Comparison of ENCODE assay signal across 10 mouse cellular contexts in genomic region chr7:18749896-18750477, GRCm38 (mm10). TPM values are rescaled to one million over a fixed set of nuclear protein-coding genes. Genes with fewer than 3 reads are reported as not detected.
DNase-seq lines count a peak whose midpoint lies in the region; ATAC-seq and TF ChIP-seq lines count a peak whose summit lies in the region.
"Not testable (repeated sequence)": the region's sequence is repeated elsewhere in the genome, so short reads cannot be mapped to it uniquely, and the experiment has no call there.
"Had no signal": no experiment of that assay in that cellular context is flagged by ENCODE, and none has a peak within 500 bp of the region (broad histone marks: within the 10 kb centered on the region; RNA-seq: fewer than 3 reads in every experiment).

No protein-coding gene starts in this region.

- DNase-seq in cerebellum, adult 2 months, result peak; percentile 42 to 53
- peak; percentile 88 for DNase-seq in forebrain, postnatal 0 days
- peak; percentile 71 for DNase-seq in hindbrain, embryonic 10.5 days (ENCODE audit: low spot score)
- peak; percentile 61 for DNase-seq in large intestine, adult 2 months (ENCODE audit: low read depth, low spot score)
- DNase-seq in liver, embryonic 14.5 days (ENCODE audit: low read depth in 3 of 3, low spot score in 3 of 3), result peak in 2 of 3 experiments; percentile 2 to 3
- DNase-seq in neural tube, embryonic 11.5 days (ENCODE audit: low spot score), result peak; percentile 67

- peak; percentile 56 for TF ChIP-seq CTCF in E14TG2a.4 (conservative IDR thresholded peaks at IDR 0.05; ENCODE audit: low read length)
- peak; percentile 78 for TF ChIP-seq CTCF in cerebellum, adult 2 months (IDR thresholded peaks at IDR 0.05; ENCODE audit: borderline replicate concordance, insufficient read depth, low read depth, low read length)
- peak; percentile 95 for TF ChIP-seq CTCF in forebrain, postnatal 0 days (IDR thresholded peaks at IDR 0.05; ENCODE audit: low read depth)
- TF ChIP-seq CTCF in liver, embryonic 14.5 days (IDR thresholded peaks at IDR 0.05; ENCODE audit: low read depth), result peak; percentile 68
- TF ChIP-seq CTCF in testis, adult 2 months (IDR thresholded peaks at IDR 0.05; ENCODE audit: control insufficient read depth, insufficient read depth, insufficient replicate concordance, low read depth, low read length), result peak; percentile 46; the same call in 1 of the 2 replicates

- H3K27me3 ChIP-seq in E14TG2a.4 (ENCODE audit: insufficient read depth, low read length); cerebellum, adult 2 months (ENCODE audit: control insufficient read depth, insufficient read depth, low read length); forebrain, postnatal 0 days (ENCODE audit: insufficient read depth, low read length); liver, embryonic 14.5 days (ENCODE audit: control insufficient read depth, insufficient read depth, low read length); neural tube, embryonic 11.5 days (ENCODE audit: control insufficient read depth, insufficient read depth, low read length); testis, adult 2 months (ENCODE audit: control insufficient read depth, insufficient read depth, low read length): not testable (repeated sequence)
- peaks cover 20% of the 10 kb centered on the region for H3K27me3 ChIP-seq in hindbrain, embryonic 10.5 days (ENCODE audit: insufficient read depth, poor library complexity, severe bottlenecking)

- H3K9me3 ChIP-seq in E14TG2a.4 (ENCODE audit: low read length), result peaks cover 26% of the 10 kb centered on the region
- H3K9me3 ChIP-seq in forebrain, postnatal 0 days (ENCODE audit: low read length); hindbrain, embryonic 10.5 days; liver, embryonic 14.5 days (ENCODE audit: control insufficient read depth, low read length); neural tube, embryonic 11.5 days (ENCODE audit: control insufficient read depth, low read length): not testable (repeated sequence)

- H3K36me3 ChIP-seq in E14TG2a.4 (ENCODE audit: insufficient read depth, low read length); forebrain, postnatal 0 days (ENCODE audit: insufficient read depth); hindbrain, embryonic 10.5 days; liver, embryonic 14.5 days (replicated peaks; ENCODE audit: control insufficient read depth, insufficient read depth, low read depth); neural tube, embryonic 11.5 days (ENCODE audit: control insufficient read depth, insufficient read depth, low read length); testis, adult 2 months (ENCODE audit: control insufficient read depth, insufficient read depth, low read length): not testable (repeated sequence)

- 55% methylated on average over 11 of the region's 13 CpGs for WGBS in cerebellum, adult 2 months
- WGBS in forebrain, postnatal 0 days, result 47% methylated on average over 11 of the region's 13 CpGs
- WGBS in hindbrain, embryonic 10.5 days, result 55% methylated on average over 11 of the region's 13 CpGs
- 56% methylated on average over 11 of the region's 13 CpGs for WGBS in large intestine, adult 2 months
- 44% methylated on average over 11 of the region's 13 CpGs for WGBS in liver, embryonic 14.5 days (ENCODE audit: insufficient replicate concordance)
- 63% methylated on average over 11 of the region's 13 CpGs for WGBS in neural tube, embryonic 11.5 days

- not testable (repeated sequence) for H3K4me2 ChIP-seq in forebrain, postnatal 0 days (ENCODE audit: low read depth); liver, embryonic 14.5 days (ENCODE audit: low read depth); neural tube, embryonic 11.5 days (ENCODE audit: low read depth)

- ATAC-seq in forebrain, postnatal 0 days, result peak; percentile 94
- not testable (repeated sequence) for ATAC-seq in liver, embryonic 14.5 days (ENCODE audit: insufficient read depth); neural tube, embryonic 11.5 days (ENCODE audit: insufficient read depth, low FRiP score, low TSS enrichment)

- not testable (repeated sequence) for TF ChIP-seq EP300 in liver, embryonic 14.5 days (IDR thresholded peaks at IDR 0.05; ENCODE audit: low read depth)

- H3K27ac ChIP-seq in cerebellum, adult 2 months (ENCODE audit: insufficient read depth, low read length); forebrain, postnatal 0 days (ENCODE audit: low read depth, low read length); hindbrain, embryonic 10.5 days; liver, embryonic 14.5 days; neural tube, embryonic 11.5 days (ENCODE audit: low read depth, low read length); testis, adult 2 months (ENCODE audit: control insufficient read depth, insufficient read depth, low read depth, low read length): not testable (repeated sequence)

- peaks cover 18% of the 10 kb centered on the region for H3K4me1 ChIP-seq in E14TG2a.4 (replicated peaks; ENCODE audit: low read depth, low read length)
- not testable (repeated sequence) for H3K4me1 ChIP-seq in cerebellum, adult 2 months (ENCODE audit: control insufficient read depth, insufficient read depth, low read length); forebrain, postnatal 0 days (ENCODE audit: insufficient read depth); liver, embryonic 14.5 days (replicated peaks; ENCODE audit: control insufficient read depth in 2 of 2, insufficient read depth in 2 of 2, low read length in 1 of 2); neural tube, embryonic 11.5 days (ENCODE audit: control insufficient read depth, insufficient read depth, low read length); testis, adult 2 months (ENCODE audit: control insufficient read depth, insufficient read depth, low read length)
- H3K4me1 ChIP-seq in hindbrain, embryonic 10.5 days (replicated peaks), result peaks cover 13% of the 10 kb centered on the region

- TF ChIP-seq POLR2A in cerebellum, adult 2 months (IDR thresholded peaks at IDR 0.05; ENCODE audit: borderline replicate concordance, insufficient read depth, low read length); testis, adult 2 months (IDR thresholded peaks at IDR 0.05; ENCODE audit: control insufficient read depth, low read depth, low read length): not testable (repeated sequence)

- not testable (repeated sequence) for H3K9ac ChIP-seq in forebrain, postnatal 0 days; liver, embryonic 14.5 days (replicated peaks); neural tube, embryonic 11.5 days (ENCODE audit: low read length)

- H3K4me3 ChIP-seq in E14TG2a.4 (replicated peaks; ENCODE audit: low read length); cerebellum, adult 2 months (replicated peaks; ENCODE audit: insufficient read depth, low read depth, low read length); forebrain, postnatal 0 days (ENCODE audit: low read depth, low read length); hindbrain, embryonic 10.5 days; liver, embryonic 14.5 days (ENCODE audit: insufficient read depth in 1 of 2, low read depth in 2 of 2, low read length in 2 of 2); neural tube, embryonic 11.5 days (ENCODE audit: low read depth, low read length); testis, adult 2 months (ENCODE audit: control insufficient read depth, low read depth, low read length): not testable (repeated sequence)

RNA-seq across cellular contexts. Expression of gene Psg22, which starts 32.1 kb away (rescaled TPM):
- not detected in 2 replicates for polyA plus RNA-seq in cerebellum, adult 2 months (2012; rRNA removed)
- not detected in 2 replicates for total RNA-seq in forebrain, postnatal 0 days (2014; rRNA removed)
- polyA plus RNA-seq in forebrain, postnatal 0 days (2015; fragmentation: Nextera tagmentation; extraction: Ambion mirVana), result not detected in 2 replicates
- polyA plus RNA-seq in hindbrain, embryonic 10.5 days (2016; fragmentation: Nextera tagmentation; extraction: Ambion mirVana), result not detected in 2 replicates
- polyA plus RNA-seq in large intestine, adult 2 months (2012; rRNA removed), result not detected in 2 replicates
- polyA plus RNA-seq in liver, embryonic 14.5 days (2012; rRNA removed), result 0.01 and 0.04 TPM in 2 replicates
- polyA plus RNA-seq in liver, embryonic 14.5 days (2014; fragmentation: Nextera tagmentation; extraction: Ambion mirVana), result 0.05 TPM in 1 of 2 replicates, not detected in the other
- polyA plus RNA-seq in neural tube, embryonic 11.5 days (2014; fragmentation: Nextera tagmentation; extraction: Ambion mirVana), result not detected in 2 replicates
- 0.17 and 0.21 TPM in 2 replicates for polyA plus RNA-seq in testis, adult 2 months (2012; rRNA removed)
- total RNA-seq: adrenal gland, postnatal 4 days had no signal

RNA-seq across cellular contexts. Expression of gene Psg19, which starts 48.3 kb away (rescaled TPM):
- 0.08 TPM in 1 of 2 replicates, not detected in the other for polyA plus RNA-seq in cerebellum, adult 2 months (2012; rRNA removed)
- not detected in 2 replicates for total RNA-seq in forebrain, postnatal 0 days (2014; rRNA removed)
- polyA plus RNA-seq in forebrain, postnatal 0 days (2015; fragmentation: Nextera tagmentation; extraction: Ambion mirVana), result not detected in 2 replicates
- polyA plus RNA-seq in hindbrain, embryonic 10.5 days (2016; fragmentation: Nextera tagmentation; extraction: Ambion mirVana), result not detected in 2 replicates
- polyA plus RNA-seq in large intestine, adult 2 months (2012; rRNA removed), result not detected in 2 replicates
- not detected in 2 replicates for polyA plus RNA-seq in liver, embryonic 14.5 days (2012; rRNA removed)
- not detected in 2 replicates for polyA plus RNA-seq in liver, embryonic 14.5 days (2014; fragmentation: Nextera tagmentation; extraction: Ambion mirVana)
- not detected in 2 replicates for polyA plus RNA-seq in neural tube, embryonic 11.5 days (2014; fragmentation: Nextera tagmentation; extraction: Ambion mirVana)
- 8.5 and 11.8 TPM in 2 replicates for polyA plus RNA-seq in testis, adult 2 months (2012; rRNA removed)
- total RNA-seq: adrenal gland, postnatal 4 days had no signal
- polyA plus RNA-seq: liver, embryonic 12.5 days had no signal

Comparison
In these comparisons a context has a peak if more than half of its experiments do, and no peak if none do; other contexts are left out.
1. DNase-seq: peak in every context shown above with its lines; median percentile 88 in forebrain, postnatal 0 days; 71 in hindbrain, embryonic 10.5 days; 67 in neural tube, embryonic 11.5 days; 61 in large intestine, adult 2 months; 48 in cerebellum, adult 2 months; 2 in liver, embryonic 14.5 days.